Mouse (Mus musculus) heart, adult 2 months (tissue): ENCODE data around the gene Slc6a6. TPM values are rescaled to one million over a fixed set of nuclear protein-coding genes. Genes with fewer than 3 reads are reported as not detected.

Experiments
- DNase-seq, 2 experiments: peaks; one replicate each; pipeline ENCODE4 v3.0.0; 2021
- H3K27ac ChIP-seq: fragments of 200-600 bp; 2 replicates; pipeline ENCODE4 v1.8.1; 2022
- H3K27me3 ChIP-seq: fragments of 200-500 bp; 2 replicates; pipeline ENCODE4 v1.6.1; 2012; ENCODE audit warnings: mild to moderate bottlenecking, low read length, inconsistent platforms, mixed read lengths; ENCODE audit not compliant: control insufficient read depth, insufficient read depth
- H3K36me3 ChIP-seq: fragments of 200-500 bp; 2 replicates; pipeline ENCODE4 v1.6.1; 2012; ENCODE audit warnings: low read length, inconsistent platforms; ENCODE audit not compliant: control insufficient read depth, insufficient read depth
- H3K4me1 ChIP-seq: fragments of 200-500 bp; 2 replicates; pipeline ENCODE4 v1.6.1; 2011; ENCODE audit warnings: low read length; ENCODE audit not compliant: control insufficient read depth, insufficient read depth
- H3K4me3 ChIP-seq: fragments of 200-600 bp; 2 replicates; pipeline ENCODE4 v1.8.1; 2022
- H3K79me2 ChIP-seq: fragments of 200-500 bp; replicated peaks from 2 replicates; pipeline ENCODE4 v1.6.1; 2012; ENCODE audit warnings: mild to moderate bottlenecking, inconsistent platforms, low read length, moderate library complexity, mixed read lengths; ENCODE audit not compliant: control insufficient read depth, insufficient read depth
- H3K9ac ChIP-seq: fragments of 200-500 bp; 2 replicates; pipeline ENCODE4 v1.6.1; 2012; ENCODE audit warnings: low read depth, mild to moderate bottlenecking, control low read depth, inconsistent platforms, low read length, mixed read lengths
- CTCF ChIP-seq: fragments of 200-600 bp; IDR thresholded peaks from 2 replicates; pipeline ENCODE4 v1.8.1; 2022; ENCODE audit warnings: antibody characterized with exemption, mild to moderate bottlenecking, moderate library complexity
- EP300 ChIP-seq: fragments of 200-500 bp; IDR thresholded peaks from 2 replicates; pipeline ENCODE4 v1.6.1; 2011; ENCODE audit warnings: low read depth, low read length, control low read depth; ENCODE audit not compliant: insufficient read depth
- POLR2A ChIP-seq: fragments of 200-500 bp; IDR thresholded peaks from 2 replicates; pipeline ENCODE4 v1.6.1; 2011; ENCODE audit warnings: mild to moderate bottlenecking, low read depth, low read length, control low read depth; ENCODE audit not compliant: insufficient read depth
- WGBS: fragments of 180-500 bp; shearing (Covaris S2); methylation state at CpG from one replicate; pipeline ENCODE4 v1.1.7; 2018; 5-methylcytosine and 5-hydroxymethylcytosine counted together
- intact Hi-C: fragments of 180-260 bp; cut with DNase I; formaldehyde crosslinking; loops from one replicate; pipeline ENCODE4 v1.15.1; 2025
- polyA plus RNA-seq: library from polyadenylated mRNA; depleted of rRNA; stranded (reverse); fragments of >200 nt; gene quantifications from 2 replicates; pipeline ENCODE4 v1.2.3, GENCODE M21; 2012
- total RNA-seq, 2 experiments: library from RNA; stranded (reverse); gene quantifications; 2 replicates each; pipeline ENCODE4 v1.2.3; 2021

Slc6a6 gene
- total and polyA plus RNA-seq, 3 experiments, result 56.4 to 96.9 (median 86.2) TPM

DNA sequence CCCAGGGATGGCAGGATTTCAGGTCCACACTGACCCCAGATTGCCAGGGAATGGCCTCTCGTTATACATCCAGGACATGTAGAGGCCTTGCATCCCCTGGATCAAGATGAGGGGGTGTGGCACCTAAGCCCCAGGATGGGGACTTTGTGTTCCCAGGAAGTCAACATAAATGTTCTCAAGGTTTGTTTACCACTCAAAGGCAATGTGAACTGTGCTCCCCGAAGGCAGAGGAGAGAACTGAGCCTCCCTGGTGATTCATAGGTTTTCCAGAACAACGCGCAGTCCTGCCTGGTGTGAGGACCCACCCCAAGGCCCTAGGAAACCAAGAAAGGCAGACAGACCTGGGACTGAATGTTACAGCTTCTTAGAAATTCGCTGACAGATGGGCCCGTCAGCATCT lies 18.6 kb upstream of the Slc6a6 start:
- TF ChIP-seq POLR2A (no peak), EP300 (no peak), CTCF (no peak)

GRCm38 (mm10) chr6:91665990-91666700 lies 17.7 kb upstream of the Slc6a6 start:
- DNase-seq, result no peak
- no peak overlapping the region for H3K9ac ChIP-seq
- H3K4me3 ChIP-seq, result no peak overlapping the region
- no peaks in the 10 kb centered on the region for H3K4me1 ChIP-seq
- 87% methylated on average over 3 of the region's 3 CpGs for WGBS
- intact Hi-C loops, result no loop called here
- no peaks in the 10 kb centered on the region for H3K79me2 ChIP-seq
- no peak for TF ChIP-seq CTCF
- no peak for TF ChIP-seq POLR2A
- no peak for TF ChIP-seq EP300
- no peaks in the 10 kb centered on the region for H3K36me3 ChIP-seq
- no peak overlapping the region for H3K27ac ChIP-seq
- no peaks in the 10 kb centered on the region for H3K27me3 ChIP-seq

More for the DNA sequence above, 18.6 kb upstream of the Slc6a6 start:
- no peak overlapping the region for H3K9ac ChIP-seq
- H3K79me2 ChIP-seq, result no peaks in the 10 kb centered on the region
- DNase-seq, result no peak
- H3K4me3 ChIP-seq, result no peak overlapping the region
- no peaks in the 10 kb centered on the region for H3K27me3 ChIP-seq
- no peak overlapping the region for H3K27ac ChIP-seq
- intact Hi-C loops, result no loop called here
- H3K4me1 ChIP-seq, result peaks cover 1% of the 10 kb centered on the region; the same call in 1 of the 2 replicates
- no peaks in the 10 kb centered on the region for H3K36me3 ChIP-seq
- 93% methylated on average over 6 of the region's 6 CpGs for WGBS

DNA sequence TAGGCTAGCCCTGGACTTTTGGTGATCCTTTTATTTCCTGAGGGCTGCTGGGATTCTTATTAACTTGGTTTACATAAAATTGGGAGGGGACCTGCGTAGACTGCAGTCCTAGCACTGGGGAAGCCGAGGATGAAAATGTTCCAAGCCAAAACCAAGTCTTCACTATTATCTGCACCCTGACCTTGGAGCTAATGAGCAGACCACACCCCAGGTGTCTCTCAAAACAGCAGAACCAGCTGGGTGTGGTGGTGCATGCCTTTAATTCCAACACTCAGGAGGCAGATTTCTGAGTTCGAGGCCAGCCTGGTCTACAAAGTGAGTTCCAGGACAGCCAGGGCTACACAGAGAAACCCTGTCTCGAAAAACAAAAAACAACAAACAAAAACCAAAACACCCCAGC lies 16.7 kb upstream of the Slc6a6 start:
- TF ChIP-seq EP300, result no peak
- TF ChIP-seq CTCF, result no peak
- no peak for TF ChIP-seq POLR2A
- Histone ChIP-seq H3K79me2 (no peaks in the 10 kb centered on the region), H3K36me3 (no peaks in the 10 kb centered on the region), H3K27me3 (no peaks in the 10 kb centered on the region), H3K4me1 (no peaks in the 10 kb centered on the region), H3K4me3 (no peak overlapping the region), H3K9ac (no peak overlapping the region), H3K27ac (no peak overlapping the region)
- 88% methylated on average over 4 of the region's 4 CpGs for WGBS
- no peak for DNase-seq
- intact Hi-C loops, result no loop called here

DNA sequence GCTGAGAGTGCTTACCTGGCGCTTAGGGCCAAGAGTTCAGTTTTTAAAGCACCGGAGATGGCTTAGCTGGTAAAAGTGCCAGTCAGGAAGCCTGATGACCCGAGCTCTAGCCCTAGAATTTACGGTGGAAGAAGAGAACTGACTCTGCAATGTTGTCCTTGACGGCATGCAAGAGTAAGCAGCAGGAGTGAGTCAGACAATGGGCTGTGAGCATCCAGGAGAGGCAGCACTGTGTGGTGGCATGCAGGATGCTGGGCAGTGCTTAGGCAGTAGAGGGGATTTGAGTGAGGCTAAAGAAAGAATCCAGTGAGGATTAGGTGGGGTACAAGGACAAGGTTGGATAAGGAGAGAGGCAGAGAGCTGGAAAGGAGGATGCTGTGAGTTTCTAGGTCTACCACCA lies 15.6 kb upstream of the Slc6a6 start:
- TF ChIP-seq POLR2A, result no peak
- H3K27ac ChIP-seq, result no peak overlapping the region
- no peaks in the 10 kb centered on the region for H3K79me2 ChIP-seq
- no peak overlapping the region for H3K4me3 ChIP-seq
- no peaks in the 10 kb centered on the region for H3K36me3 ChIP-seq
- H3K4me1 ChIP-seq, result no peaks in the 10 kb centered on the region
- no peaks in the 10 kb centered on the region for H3K27me3 ChIP-seq
- 72% methylated on average over 5 of the region's 5 CpGs for WGBS
- DNase-seq, result no peak
- H3K9ac ChIP-seq, result no peak overlapping the region
- intact Hi-C loops, result no loop called here

DNA sequence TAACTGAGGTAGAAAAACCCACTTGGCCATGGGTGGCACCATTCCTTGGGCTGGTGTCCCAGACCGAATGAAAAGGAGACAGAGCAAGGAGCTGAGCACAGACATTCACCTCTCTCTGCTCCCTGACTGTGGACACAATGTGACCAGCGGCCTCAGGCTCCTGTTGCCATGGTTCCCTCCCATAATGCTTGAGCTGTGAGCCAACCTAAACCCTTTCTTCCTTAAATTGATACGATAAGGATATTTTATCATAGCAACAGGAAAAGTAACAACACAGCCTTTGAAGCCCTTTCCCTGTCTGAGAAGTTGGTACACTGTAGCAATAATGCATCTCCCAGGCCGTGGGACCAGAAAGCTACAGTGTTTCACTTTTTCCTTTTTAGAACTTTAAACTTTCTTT lies 14.6 kb upstream of the Slc6a6 start:
- intact Hi-C loops, result no loop called here
- Histone ChIP-seq H3K4me1 (no peaks in the 10 kb centered on the region), H3K27ac (no peak overlapping the region), H3K4me3 (no peak overlapping the region), H3K27me3 (no peaks in the 10 kb centered on the region), H3K9ac (no peak overlapping the region), H3K36me3 (no peaks in the 10 kb centered on the region), H3K79me2 (no peaks in the 10 kb centered on the region)
- no peak for DNase-seq
- no peak for TF ChIP-seq CTCF
- TF ChIP-seq POLR2A, result no peak
- WGBS, result 59% methylated on average over 4 of the region's 4 CpGs

DNA sequence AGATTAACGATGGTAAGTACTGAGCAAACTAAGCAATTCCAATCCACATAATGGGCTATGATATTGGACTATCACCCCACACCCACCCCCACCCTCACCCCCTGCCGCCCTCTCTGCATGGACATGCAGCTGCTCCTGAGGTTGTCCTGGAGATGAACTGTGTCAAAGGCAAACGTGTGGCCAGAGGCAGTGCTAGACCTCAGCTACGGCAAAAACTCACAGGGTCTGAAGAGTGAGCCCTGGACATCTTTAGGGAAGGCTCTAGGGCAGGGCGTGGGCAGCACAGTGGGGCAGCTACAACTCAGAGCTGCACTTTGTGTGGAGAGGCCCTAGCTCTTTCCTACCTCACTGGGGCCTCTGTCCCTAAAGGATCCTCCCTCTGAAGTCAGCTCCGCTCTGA lies 13.6 kb upstream of the Slc6a6 start:
- Histone ChIP-seq H3K36me3 (no peaks in the 10 kb centered on the region), H3K79me2 (no peaks in the 10 kb centered on the region), H3K4me3 (no peak overlapping the region), H3K9ac (no peak overlapping the region), H3K27me3 (no peaks in the 10 kb centered on the region), H3K4me1 (no peaks in the 10 kb centered on the region), H3K27ac (no peak overlapping the region)
- intact Hi-C loops, result no loop called here
- DNase-seq, result no peak
- WGBS, result 93% methylated on average over 6 of the region's 6 CpGs
- TF ChIP-seq POLR2A (no peak), EP300 (no peak), CTCF (no peak)
